Mouse (Mus musculus) mature B cell (primary cell): ENCODE results near the gene Hps5.
"Not testable (repeated sequence)": the region's sequence is repeated elsewhere in the genome, so short reads cannot be mapped to it uniquely, and the experiment has no call there.

Source experiments
- in situ Hi-C: fragments of 300-500 bp; cut with MboI; formaldehyde crosslinking; loops from 2 replicates; pipeline ENCODE4 v1.14.3; 2019

The Hps5 gene

GRCm38 (mm10) chr7:46795287-46796205 lies at the start of gene Hps5, which contains the start of gene Gtf2h1:
Hps5 (minus strand) TSS chr7:46796064.
Gtf2h1 (plus strand) TSS chr7:46796103.
- in situ Hi-C loops, result no loop called here

- in situ Hi-C loops, result no loop called here
These were observed 49.5 kb upstream of the Hps5 start for GRCm38 (mm10) chr7:46845211-46845977.

DNA sequence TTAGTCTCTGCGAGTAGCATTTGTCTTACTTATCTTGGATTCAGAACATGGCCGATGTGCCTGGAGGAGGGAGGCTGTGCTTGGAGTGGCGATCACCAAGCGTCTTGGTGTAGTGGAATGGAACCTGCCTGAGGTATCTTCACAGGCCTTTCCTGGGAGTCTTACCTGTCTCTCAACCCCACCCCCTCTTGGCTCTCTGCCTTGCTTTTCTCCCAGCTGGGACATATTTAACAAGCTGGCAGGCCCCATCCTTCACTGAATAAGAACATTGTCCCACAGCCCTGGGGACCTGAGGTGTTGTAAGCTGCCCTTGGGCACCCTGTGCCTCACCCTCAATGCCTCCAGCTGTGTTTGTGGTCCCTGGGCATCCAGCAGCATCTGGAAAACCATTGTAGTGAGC lies 47.7 kb upstream of the Hps5 start:
- in situ Hi-C loops, result no loop called here

- in situ Hi-C loops, result no loop called here
These were observed 46.4 kb upstream of the Hps5 start for GRCm38 (mm10) chr7:46842278-46842677.

DNA sequence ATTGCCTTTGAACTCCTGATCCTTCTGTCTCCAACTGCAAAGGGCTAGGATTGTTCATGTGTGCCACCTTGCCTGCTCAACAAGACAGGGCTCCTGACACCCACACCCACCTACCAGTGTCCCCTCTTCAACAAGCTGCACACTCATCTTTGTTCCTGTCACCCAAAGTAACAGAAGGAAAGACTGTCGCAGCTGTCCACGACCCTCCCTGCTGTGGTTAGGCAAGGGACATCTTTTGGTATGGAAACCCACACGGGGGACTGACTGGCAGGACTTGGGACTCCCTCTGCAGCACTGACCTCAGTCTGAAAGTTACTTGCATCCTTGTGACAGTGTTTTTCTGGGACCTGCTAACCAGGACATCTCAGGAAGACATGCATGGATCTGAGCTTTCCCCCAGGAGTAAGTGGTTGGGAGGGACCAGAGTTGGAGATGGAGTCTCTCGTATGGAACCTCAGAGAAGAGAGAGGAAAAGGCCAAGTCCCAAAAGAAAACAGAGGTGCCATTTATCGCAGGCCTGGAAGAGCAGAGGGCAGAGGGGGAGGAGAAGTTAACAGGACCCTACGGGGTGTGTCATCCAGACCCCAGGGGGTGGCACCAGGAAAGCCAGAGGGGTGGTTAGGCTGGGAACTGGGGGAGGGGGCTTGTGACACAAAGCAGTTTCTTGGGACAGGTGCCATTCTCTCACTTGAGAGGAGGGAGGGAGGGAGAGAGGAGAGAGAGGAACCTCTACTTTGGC lies 45.1 kb upstream of the Hps5 start, which contains the start of gene Ldha:
Gene Ldha, plus strand, starts transcription at position 689 of the 739 bp plus-strand sequence.
- in situ Hi-C loops, result no loop called here

GRCm38 (mm10) chr7:46840326-46840725 lies 44.5 kb upstream of the Hps5 start:
- in situ Hi-C loops, result no loop called here

DNA sequence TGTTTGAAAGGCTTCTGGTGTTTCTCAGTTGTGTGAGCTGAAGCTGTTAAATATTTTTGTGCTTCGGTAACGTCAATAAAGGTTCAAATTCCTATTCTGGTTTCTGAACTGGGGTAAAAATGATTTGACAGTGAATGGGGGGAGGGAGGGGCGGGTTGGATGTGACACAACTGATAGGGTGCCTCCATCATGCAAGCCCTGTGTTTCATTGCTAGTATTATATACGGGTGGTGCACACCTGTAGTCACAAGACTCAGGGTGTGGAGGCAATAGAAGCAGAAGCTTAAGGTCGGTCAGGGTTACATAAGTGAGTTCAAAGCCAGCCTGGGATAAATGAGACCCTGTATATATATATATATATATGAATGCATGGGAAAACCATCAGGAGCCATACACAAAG lies 44.0 kb upstream of the Hps5 start:
- in situ Hi-C loops, result no loop called here

DNA sequence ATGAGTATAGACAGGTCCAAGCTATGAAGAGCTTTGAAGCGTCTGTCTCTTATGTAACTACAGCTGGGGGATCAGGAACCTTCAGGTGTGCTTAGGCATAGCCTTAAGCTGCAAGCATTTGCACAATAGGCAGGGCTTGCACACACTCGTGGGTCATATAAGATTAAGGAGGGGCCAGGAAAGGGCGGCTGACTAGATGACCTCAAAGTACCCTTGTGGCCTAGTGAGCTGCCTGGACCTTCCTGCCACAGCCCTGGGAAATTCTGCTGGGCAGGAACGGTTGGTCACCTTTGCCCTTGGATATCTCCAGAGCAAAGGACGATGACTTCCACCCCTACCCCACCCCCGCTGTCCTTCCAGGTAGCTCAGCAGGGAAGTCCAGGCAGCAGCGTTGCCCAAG lies 43.6 kb upstream of the Hps5 start:
- in situ Hi-C loops, result no loop called here

DNA sequence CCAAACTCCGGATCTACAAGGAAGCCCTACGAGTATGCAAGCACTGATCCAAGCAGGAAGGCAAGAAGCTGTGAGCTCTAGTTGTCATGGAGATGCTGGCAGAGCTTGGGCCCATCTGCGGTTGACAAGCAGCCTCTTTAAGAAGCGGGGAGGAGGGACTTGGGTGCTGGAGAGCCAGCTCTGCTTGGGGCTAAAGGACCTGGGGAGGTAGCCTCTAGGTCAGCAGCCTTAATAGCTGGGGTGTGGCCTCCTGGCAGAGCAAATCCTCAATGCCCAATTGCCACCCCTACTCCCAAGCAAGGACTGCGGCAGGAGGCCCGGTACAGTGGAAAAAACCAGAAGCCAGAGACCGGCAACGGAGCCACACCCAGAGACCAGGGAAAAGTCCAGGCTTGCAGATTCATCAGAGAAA lies 43.0 kb upstream of the Hps5 start:
- in situ Hi-C loops, result no loop called here

DNA sequence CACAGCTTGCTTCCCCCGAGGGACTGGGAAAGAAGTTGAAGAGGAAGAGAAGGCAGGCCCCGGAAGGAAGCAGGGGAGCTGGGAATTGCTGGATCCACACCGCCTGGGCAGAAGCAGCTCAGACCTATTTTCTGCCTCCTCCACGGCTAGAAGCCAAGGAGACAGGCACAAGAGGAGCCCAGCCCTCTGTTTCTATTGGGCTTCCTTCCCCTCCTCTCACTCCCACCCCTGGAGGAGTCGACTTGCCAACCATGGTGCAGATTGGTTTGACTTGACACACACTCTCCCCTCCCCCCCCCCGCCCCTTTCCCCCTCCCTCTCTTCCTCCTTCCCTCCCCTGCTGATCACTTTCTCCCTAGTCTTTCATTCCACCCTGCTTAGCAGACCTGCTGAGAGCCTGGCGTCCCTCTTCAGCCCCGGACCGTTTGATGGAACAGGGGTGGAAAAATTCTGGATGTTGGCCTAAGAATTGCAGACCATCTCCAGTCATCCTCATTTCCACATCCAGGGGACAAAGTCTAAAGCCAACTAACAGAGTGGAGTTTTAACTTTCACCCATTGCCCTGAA lies 42.3 kb upstream of the Hps5 start:
- in situ Hi-C loops, result no loop called here

DNA sequence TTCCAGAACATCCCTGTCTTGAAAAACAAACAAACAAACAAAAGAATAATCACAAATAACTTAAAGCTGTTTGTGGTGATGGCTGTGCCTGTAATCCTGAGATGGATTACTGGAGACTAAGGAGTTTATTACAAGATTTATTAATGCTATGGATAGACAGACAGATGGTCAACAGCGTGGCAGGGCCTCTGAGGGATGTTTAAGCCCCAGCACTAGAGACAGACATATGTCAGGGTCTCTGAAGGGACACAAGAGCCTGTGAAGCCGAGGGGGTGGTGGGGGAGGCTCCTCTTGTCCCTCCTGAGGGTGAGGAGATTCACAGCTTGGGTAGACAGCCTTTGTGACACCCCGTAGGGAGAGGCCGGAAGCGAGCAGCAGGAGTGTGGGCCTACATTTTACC lies 41.2 kb upstream of the Hps5 start:
- in situ Hi-C loops, result no loop called here

DNA sequence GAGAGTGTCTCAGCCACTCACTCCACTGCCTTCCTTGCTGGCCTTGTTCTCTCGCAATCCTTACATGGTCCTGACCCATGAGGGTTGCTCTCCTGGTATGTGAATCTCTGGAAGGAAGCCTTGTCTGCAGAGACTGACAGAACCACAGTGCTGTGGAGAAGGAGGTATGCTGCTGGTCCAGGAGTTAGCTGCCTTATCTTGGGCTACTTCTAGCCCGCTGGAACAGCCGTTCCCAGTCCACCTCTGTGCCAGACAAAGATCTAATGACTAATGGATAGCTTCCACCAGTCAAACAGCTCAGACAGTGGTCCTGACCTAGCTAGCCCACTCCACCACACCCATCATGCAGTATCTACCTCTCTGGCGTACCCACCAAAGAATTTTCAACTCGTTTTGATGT lies 40.5 kb upstream of the Hps5 start:
- in situ Hi-C loops, result no loop called here

DNA sequence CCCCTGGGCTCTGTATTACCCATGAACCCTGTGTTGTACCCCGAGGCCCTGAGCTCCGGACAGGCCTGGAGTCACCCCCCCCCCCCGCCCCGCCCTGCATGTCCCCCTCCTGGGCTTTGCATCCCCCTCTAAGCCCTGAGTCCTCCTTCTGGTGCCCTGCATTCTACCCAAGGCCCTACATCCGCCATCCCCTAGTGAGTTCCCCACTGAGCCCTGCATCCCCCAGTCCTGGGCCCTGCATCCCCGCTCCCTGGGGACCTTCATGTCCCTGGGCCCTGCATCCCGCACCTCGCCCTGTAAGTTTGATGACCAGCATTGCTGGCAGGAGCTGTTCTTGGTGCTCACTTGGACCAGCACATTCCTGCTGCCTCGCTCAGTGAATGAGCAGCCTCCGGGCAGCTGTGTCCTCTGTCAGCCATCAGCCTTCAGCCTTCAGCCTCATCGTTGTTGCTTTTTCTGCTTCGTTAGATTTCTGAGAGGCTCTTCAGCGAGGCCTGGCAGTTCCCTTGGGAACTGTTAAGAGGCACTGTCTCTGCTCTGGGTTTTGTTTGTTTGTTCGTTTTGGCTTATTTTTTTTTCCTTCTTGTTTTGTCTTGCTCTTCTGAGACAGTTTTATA lies 39.2 kb upstream of the Hps5 start:
- in situ Hi-C loops, result no loop called here

DNA sequence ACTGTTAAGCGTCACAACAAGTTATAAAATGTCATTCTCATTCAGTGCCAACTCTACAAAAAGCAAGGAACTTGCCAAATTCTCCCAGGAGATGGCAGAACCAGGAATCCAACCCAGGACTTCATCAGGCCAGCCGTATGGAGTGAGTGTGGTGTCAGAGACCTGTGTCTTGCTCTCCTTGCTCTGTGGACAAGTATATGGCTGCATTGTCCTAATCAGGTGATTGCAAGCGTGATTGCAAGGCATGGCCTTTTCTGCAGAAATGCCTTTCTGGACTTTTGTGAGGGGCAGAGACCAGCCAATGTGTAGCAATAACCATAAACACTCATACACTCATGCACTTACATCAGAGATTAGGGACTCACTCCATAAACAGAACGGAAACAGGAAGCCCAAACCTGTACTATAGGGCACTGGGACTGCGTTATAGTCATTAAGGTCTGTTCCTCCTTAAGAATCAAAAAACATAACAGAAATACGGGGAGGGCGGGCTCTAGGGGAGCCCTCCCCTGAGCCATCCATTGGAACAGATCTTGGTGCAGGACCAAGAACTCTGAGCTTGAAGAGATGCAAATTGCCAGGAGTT lies 37.9 kb upstream of the Hps5 start:
- in situ Hi-C loops, result no loop called here

GRCm38 (mm10) chr7:46833266-46833665 lies 37.4 kb upstream of the Hps5 start:
- in situ Hi-C loops, result no loop called here

DNA sequence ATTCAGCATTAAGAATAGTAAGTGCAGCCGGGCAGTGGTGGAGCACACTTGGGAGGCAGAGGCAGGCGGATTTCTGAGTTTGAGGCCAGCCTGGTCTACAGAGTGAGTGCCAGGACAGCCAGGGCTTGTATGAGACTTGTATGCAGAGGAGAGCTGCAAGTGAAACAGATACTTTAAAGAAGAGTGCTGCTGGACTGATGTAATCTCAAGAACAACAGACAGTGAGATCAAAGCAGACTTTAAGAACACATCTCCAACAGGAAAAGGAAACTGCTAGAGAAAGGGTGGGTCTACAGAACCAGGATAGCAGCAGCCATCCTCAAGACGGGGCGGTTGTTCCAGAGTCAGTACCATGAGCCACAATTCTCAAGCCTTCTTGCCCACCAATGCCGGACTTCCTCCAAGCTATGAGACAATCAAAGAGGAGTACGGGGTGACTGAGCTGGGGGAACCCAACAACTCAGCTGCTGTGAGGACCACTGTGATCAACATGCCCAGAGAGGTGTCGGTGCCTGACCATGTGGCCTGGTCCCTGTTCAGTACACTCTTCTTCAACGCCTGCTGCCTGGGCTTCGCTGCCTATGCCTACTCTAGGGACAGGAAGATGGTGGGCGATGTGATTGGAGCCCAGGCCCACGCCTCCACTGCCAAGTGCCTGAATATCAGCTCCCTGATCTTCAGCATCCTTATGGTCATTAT lies 36.4 kb upstream of the Hps5 start:
- in situ Hi-C loops, result not testable (repeated sequence)

DNA sequence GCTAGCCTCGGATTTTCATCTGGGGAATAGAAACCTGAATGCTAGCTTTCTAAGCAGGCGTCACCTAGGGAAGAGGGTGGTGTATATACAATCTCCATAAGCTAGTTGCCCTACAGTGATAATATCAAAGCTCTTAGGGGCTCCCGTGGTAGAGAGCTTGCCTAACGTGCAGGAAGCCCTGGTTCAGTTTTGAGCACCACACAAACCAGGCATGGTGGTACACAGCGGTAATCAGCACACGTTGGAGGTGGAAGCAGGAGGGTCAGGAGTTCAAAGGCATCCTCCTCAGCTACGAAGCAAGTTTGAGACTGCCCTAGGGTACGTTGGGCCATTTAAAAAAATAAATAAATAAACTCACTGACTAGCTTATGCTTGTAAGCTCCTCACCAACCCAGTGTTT lies 35.8 kb upstream of the Hps5 start:
- in situ Hi-C loops, result no loop called here

GRCm38 (mm10) chr7:46830799-46831590 lies 35.1 kb upstream of the Hps5 start:
- in situ Hi-C loops, result no loop called here

GRCm38 (mm10) chr7:46829911-46830310 lies 34.0 kb upstream of the Hps5 start:
- in situ Hi-C loops, result no loop called here

DNA sequence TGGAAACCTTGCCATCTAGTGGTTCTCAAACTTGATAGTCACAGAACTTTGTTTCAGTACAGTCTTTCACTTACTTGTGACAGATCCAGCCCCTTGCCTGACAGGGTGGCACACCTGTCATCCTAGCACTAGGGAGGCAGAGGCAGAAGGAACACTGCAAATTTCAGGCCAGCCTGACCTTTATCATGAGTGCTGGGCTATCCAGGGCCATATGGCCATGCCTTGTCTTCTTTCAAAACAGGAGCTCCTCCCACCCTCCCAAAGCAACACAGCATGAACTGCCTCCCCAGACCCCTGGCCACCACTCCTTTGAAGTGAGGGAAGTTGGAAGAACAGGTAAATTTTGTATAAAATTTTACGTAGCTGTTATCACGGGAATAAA lies 31.9 kb upstream of the Hps5 start:
- in situ Hi-C loops, result no loop called here
